Mouse (Mus musculus) embryonic fibroblast, embryonic 13.5 days (primary cell): ENCODE data around the gene Fbxl19.

ENCODE experiments used
- CTCF ChIP-seq: IDR thresholded peaks from 2 replicates; pipeline ENCODE4 v1.5.1; 2011; ENCODE audit warnings: mild to moderate bottlenecking, control low read depth, low read length, moderate library complexity, borderline replicate concordance; ENCODE audit not compliant: insufficient read depth
- POLR2A ChIP-seq: IDR thresholded peaks from 2 replicates; pipeline ENCODE4 v1.6.1; 2011; ENCODE audit warnings: low read depth, mild to moderate bottlenecking, control low read depth, low read length, moderate library complexity

GRCm38 (mm10) chr7:127716992-127717391, 27.4 kb upstream of the Fbxl19 start:
- TF ChIP-seq POLR2A (no peak), CTCF (peak; percentile 46; the same call in 1 of the 2 replicates)
